Mouse (Mus musculus): ENCODE measurements around the gene Dnajb8. TPM values are rescaled to one million over a fixed set of nuclear protein-coding genes. Genes with fewer than 3 reads are reported as not detected.

The Dnajb8 gene
- total and polyA plus RNA-seq, 2 experiments from 2014 or later, result not detected

DNA sequence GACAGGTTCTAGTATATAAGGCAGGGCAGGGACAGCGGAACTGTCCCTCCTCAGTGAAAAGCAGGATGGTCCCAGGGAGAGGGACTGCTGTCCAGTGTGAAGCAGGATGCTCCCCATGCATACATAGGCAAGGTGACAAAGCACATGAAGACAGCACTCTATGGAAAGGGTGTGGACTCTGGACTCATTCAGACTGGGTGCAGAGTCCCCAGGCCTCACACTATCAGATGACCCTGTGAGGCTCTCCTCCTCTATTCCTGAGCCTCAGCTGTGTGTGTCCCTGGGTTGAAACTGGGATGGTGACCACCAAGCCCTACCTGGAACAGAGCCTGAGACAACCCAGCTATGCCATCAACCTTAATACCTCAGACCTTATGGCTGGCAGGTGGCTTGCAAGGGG is 29.3 kb downstream of the Dnajb8 start:
- DNase-seq, result no peak
- Histone ChIP-seq H3K4me2 (ENCODE audit: low read depth) (no peak overlapping the region), H3K36me3 (ENCODE audit: insufficient read depth) (0 out of 2 replicates have a peak, but pooled peaks cover 3% of the 10 kb centered on the region), H3K9me3 (ENCODE audit: low read length) (no peaks in the 10 kb centered on the region), H3K4me3 (ENCODE audit: low read depth, low read length) (no peak overlapping the region), H3K9ac (no peak overlapping the region), H3K27ac (ENCODE audit: low read depth, low read length) (no peak overlapping the region), H3K4me1 (ENCODE audit: insufficient read depth) (no peaks in the 10 kb centered on the region), H3K27me3 (ENCODE audit: insufficient read depth, low read length) (no peaks in the 10 kb centered on the region)
- no peak for TF ChIP-seq CTCF (IDR thresholded peaks at IDR 0.05; ENCODE audit: low read depth)
- ATAC-seq, result no peak
- WGBS, result 100% methylated on average over 1 of the region's 1 CpGs

DNA sequence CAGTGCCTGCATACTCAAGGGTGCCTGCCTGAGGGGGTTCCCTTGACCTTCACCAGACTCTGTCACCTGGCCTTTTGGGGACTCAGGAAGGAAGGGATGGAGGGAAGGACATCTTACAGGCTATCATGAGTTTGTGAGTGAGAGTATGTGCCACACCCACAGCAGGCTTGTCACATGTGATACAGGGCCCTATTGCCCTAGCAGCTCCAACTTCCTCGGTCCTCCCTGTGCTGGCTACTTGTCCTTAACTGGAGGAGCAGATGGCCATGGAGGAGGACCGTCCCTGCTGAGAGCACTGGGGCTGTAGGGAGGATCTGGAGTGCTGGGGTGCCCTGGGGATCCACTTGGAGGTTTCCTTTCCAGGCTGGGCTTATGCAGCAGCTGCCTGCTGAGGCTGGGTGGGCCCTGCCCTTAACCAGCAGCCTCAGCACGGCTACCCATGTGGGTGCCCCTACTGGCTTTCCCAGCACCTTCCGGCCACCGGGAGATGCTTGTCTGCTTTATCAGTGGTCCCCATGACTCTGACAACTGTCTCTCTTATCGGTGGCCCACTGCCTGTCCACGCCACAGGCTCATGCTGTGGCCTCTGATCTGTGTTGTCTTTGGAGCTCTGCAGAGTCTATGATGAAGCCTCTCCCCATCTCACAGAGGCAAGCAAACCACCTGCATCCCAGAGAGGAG is 29.9 kb downstream of the Dnajb8 start:
- H3K27ac ChIP-seq (ENCODE audit: low read depth, low read length), result no peak overlapping the region
- H3K4me2 ChIP-seq (ENCODE audit: low read depth), result no peak overlapping the region
- no peaks in the 10 kb centered on the region for H3K9me3 ChIP-seq (ENCODE audit: low read length)
- no peak overlapping the region for H3K4me3 ChIP-seq (ENCODE audit: low read depth, low read length)
- no peak overlapping the region for H3K9ac ChIP-seq
- H3K27me3 ChIP-seq (ENCODE audit: insufficient read depth, low read length), result no peaks in the 10 kb centered on the region
- no peak for ATAC-seq
- DNase-seq, result no peak
- no peaks in the 10 kb centered on the region for H3K4me1 ChIP-seq (ENCODE audit: insufficient read depth)
- TF ChIP-seq CTCF (IDR thresholded peaks at IDR 0.05; ENCODE audit: low read depth), result no peak
- H3K36me3 ChIP-seq (ENCODE audit: insufficient read depth), result 0 out of 2 replicates have a peak, but pooled peaks cover 5% of the 10 kb centered on the region
- WGBS, result 87% methylated on average over 7 of the region's 7 CpGs

GRCm38 (mm10) chr6:88254082-88254481 is 32.0 kb downstream of the Dnajb8 start:
- 84% methylated on average over 6 of the region's 6 CpGs for WGBS
- TF ChIP-seq CTCF (IDR thresholded peaks at IDR 0.05; ENCODE audit: low read depth), result no peak
- no peak for ATAC-seq

DNA sequence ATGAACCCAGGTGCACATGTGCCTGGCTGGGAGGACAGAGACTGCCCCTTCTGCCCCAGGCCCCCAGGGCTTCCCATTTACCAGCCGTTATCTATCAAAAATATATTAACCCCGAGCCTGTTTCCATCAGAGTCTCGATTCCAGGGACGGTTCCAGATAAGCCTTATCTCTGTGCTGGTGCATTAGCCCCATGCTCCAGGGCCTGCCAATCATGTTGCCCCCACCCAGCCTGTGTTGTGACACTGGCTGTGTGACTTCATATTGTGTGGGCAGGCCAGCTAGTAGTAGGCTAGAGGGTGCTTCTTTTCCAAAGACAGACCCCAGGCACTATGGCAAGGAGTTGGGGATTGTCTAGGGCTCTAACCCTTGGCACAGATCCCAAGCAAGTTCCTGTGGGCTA is 33.4 kb downstream of the Dnajb8 start:
- Histone ChIP-seq H3K4me3 (ENCODE audit: low read depth, low read length) (no peak overlapping the region), H3K4me2 (ENCODE audit: low read depth) (no peak overlapping the region), H3K36me3 (ENCODE audit: insufficient read depth) (0 out of 2 replicates have a peak, but pooled peaks cover 5% of the 10 kb centered on the region), H3K9me3 (ENCODE audit: low read length) (no peaks in the 10 kb centered on the region), H3K27me3 (ENCODE audit: insufficient read depth, low read length) (no peaks in the 10 kb centered on the region), H3K4me1 (ENCODE audit: insufficient read depth) (no peaks in the 10 kb centered on the region), H3K9ac (no peak overlapping the region), H3K27ac (ENCODE audit: low read depth, low read length) (no peak overlapping the region)
- no peak for TF ChIP-seq CTCF (IDR thresholded peaks at IDR 0.05; ENCODE audit: low read depth)
- 88% methylated on average over 4 of the region's 4 CpGs for WGBS
- DNase-seq (no peak), ATAC-seq (no peak)

More at GRCm38 (mm10) chr6:88254082-88254481, 32.0 kb downstream of the Dnajb8 start:
- no peak for DNase-seq
- no peaks in the 10 kb centered on the region for H3K4me1 ChIP-seq (ENCODE audit: insufficient read depth)
- H3K4me2 ChIP-seq (ENCODE audit: low read depth), result no peak overlapping the region
- no peak overlapping the region for H3K27ac ChIP-seq (ENCODE audit: low read depth, low read length)
- H3K27me3 ChIP-seq (ENCODE audit: insufficient read depth, low read length), result no peaks in the 10 kb centered on the region
- H3K4me3 ChIP-seq (ENCODE audit: low read depth, low read length), result no peak overlapping the region
- 0 out of 2 replicates have a peak, but pooled peaks cover 5% of the 10 kb centered on the region for H3K36me3 ChIP-seq (ENCODE audit: insufficient read depth)
- H3K9me3 ChIP-seq (ENCODE audit: low read length), result no peaks in the 10 kb centered on the region
- H3K9ac ChIP-seq, result no peak overlapping the region

- H3K4me1 ChIP-seq (ENCODE audit: insufficient read depth), result no peaks in the 10 kb centered on the region
- 0 out of 2 replicates have a peak, but pooled peaks cover 5% of the 10 kb centered on the region for H3K36me3 ChIP-seq (ENCODE audit: insufficient read depth)
- no peak overlapping the region for H3K4me3 ChIP-seq (ENCODE audit: low read depth, low read length)
- TF ChIP-seq CTCF (IDR thresholded peaks at IDR 0.05; ENCODE audit: low read depth), result no peak
- no peak overlapping the region for H3K9ac ChIP-seq
- H3K4me2 ChIP-seq (ENCODE audit: low read depth), result no peak overlapping the region
- no peaks in the 10 kb centered on the region for H3K9me3 ChIP-seq (ENCODE audit: low read length)
- no peak overlapping the region for H3K27ac ChIP-seq (ENCODE audit: low read depth, low read length)
- WGBS, result 95% methylated on average over 3 of the region's 3 CpGs
- no peak for DNase-seq
- H3K27me3 ChIP-seq (ENCODE audit: insufficient read depth, low read length), result no peaks in the 10 kb centered on the region
- no peak for ATAC-seq
Observed at GRCm38 (mm10) chr6:88259621-88260020, 37.6 kb downstream of the Dnajb8 start.

DNA sequence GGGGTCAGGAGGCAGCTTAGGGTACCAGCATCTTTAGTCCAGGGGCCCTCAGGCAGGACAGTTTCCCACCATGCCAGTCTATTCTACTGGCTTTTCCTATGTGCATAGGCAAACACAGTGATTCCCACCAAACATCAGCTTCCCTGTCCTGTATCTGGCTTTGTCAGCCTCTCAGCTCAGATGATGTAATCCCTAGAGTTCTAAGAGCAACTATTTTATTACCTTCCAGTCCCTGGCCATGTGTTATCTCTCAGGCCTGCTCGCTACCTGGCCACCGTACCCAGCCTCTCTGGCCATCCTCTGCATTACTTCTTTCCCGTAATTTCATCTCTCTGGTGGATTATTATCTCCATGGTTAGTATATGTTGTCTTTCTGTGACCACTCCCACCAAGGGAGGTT is 38.6 kb downstream of the Dnajb8 start:
- 0 out of 2 replicates have a peak, but pooled peaks cover 5% of the 10 kb centered on the region for H3K36me3 ChIP-seq (ENCODE audit: insufficient read depth)
- no peak overlapping the region for H3K4me2 ChIP-seq (ENCODE audit: low read depth)
- no peak overlapping the region for H3K27ac ChIP-seq (ENCODE audit: low read depth, low read length)
- H3K9me3 ChIP-seq (ENCODE audit: low read length), result no peaks in the 10 kb centered on the region
- DNase-seq (no peak), ATAC-seq (no peak)
- no peak for TF ChIP-seq CTCF (IDR thresholded peaks at IDR 0.05; ENCODE audit: low read depth)
- H3K9ac ChIP-seq, result no peak overlapping the region
- 97% methylated on average over 3 of the region's 3 CpGs for WGBS
- H3K4me1 ChIP-seq (ENCODE audit: insufficient read depth), result no peaks in the 10 kb centered on the region
- H3K27me3 ChIP-seq (ENCODE audit: insufficient read depth, low read length), result no peaks in the 10 kb centered on the region
- H3K4me3 ChIP-seq (ENCODE audit: low read depth, low read length), result no peak overlapping the region

DNA sequence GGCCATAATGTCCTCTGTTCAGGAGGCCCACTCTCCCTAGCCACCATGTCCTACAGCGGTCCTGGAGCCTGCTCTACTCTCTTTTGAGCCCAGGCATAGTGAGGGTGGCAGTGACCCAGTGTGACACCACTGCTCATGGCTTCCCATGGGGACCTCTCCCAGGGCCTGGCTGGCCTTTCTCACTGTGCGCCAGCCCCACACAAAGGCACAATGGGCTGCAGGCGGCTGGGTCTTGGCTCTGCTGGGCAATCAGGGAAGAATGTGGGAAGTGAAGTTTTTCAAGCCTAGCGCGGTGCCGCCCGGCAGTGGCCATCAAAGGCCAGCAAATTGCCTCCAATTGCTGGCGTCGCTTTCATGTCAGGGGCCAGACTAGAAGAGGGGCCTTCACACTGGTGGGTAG is 40.1 kb downstream of the Dnajb8 start:
- H3K4me1 ChIP-seq (ENCODE audit: insufficient read depth), result no peaks in the 10 kb centered on the region
- peak; percentile 90 for ATAC-seq
- H3K27ac ChIP-seq (ENCODE audit: low read depth, low read length), result no peak overlapping the region
- WGBS, result 30% methylated on average over 9 of the region's 9 CpGs
- H3K9me3 ChIP-seq (ENCODE audit: low read length), result no peaks in the 10 kb centered on the region
- TF ChIP-seq CTCF (IDR thresholded peaks at IDR 0.05; ENCODE audit: low read depth), result no peak
- no peak overlapping the region for H3K4me2 ChIP-seq (ENCODE audit: low read depth)
- no peak overlapping the region for H3K4me3 ChIP-seq (ENCODE audit: low read depth, low read length)
- H3K36me3 ChIP-seq (ENCODE audit: insufficient read depth), result no peaks in the 10 kb centered on the region
- no peak overlapping the region for H3K9ac ChIP-seq
- peak; percentile 31 for DNase-seq
- no peaks in the 10 kb centered on the region for H3K27me3 ChIP-seq (ENCODE audit: insufficient read depth, low read length)

Measured in forebrain, postnatal 0 days (tissue).